Mouse (Mus musculus) erythroblast, embryonic 14.5 days (primary cell): ENCODE data around the gene Prmt7.

ENCODE experiments used
- GATA1 ChIP-seq: IDR thresholded peaks from 2 replicates; pipeline ENCODE4 v1.6.1; 2012; ENCODE audit warnings: low read length, inconsistent platforms, mixed read lengths
- TAL1 ChIP-seq: IDR thresholded peaks from 3 replicates; pipeline ENCODE4 v1.6.1; 2012; ENCODE audit warnings: low read length, inconsistent platforms, mixed read lengths

DNA sequence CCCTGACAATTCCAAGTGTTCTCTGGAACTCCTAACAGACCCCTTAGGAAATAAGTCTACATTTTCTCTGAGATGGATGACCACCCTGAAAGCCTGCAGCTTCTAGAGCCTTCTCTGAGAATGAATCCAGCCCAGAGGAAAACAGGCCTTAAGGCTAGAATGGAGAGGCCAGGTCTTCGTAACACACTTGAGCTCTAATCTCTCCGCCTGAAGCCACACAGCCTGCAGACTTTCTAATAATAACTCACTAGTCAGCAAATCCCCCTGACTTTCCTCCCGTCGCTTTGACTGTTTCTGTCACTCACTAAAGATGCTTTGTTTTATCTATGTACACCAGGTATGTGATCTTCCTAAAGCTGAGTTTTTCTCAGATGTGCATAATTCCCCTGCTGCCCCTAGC is 60.6 kb downstream of the Prmt7 start:
- no peak for TF ChIP-seq GATA1
- TF ChIP-seq TAL1, result no peak
